Mouse (Mus musculus) erythroblast, embryonic 14.5 days (primary cell): ENCODE measurements around the gene Smtn. TPM values are rescaled to one million over a fixed set of nuclear protein-coding genes. Genes with fewer than 3 reads are reported as not detected.

Experiments
- H3K27me3 ChIP-seq: 2 replicates; pipeline ENCODE4 v1.6.1; 2012; ENCODE audit warnings: inconsistent platforms; ENCODE audit not compliant: control insufficient read depth
- H3K36me3 ChIP-seq: 2 replicates; pipeline ENCODE4 v1.6.1; 2012; ENCODE audit warnings: mild to moderate bottlenecking, inconsistent platforms; ENCODE audit not compliant: control insufficient read depth
- H3K4me1 ChIP-seq: 2 replicates; pipeline ENCODE4 v1.6.1; 2012; ENCODE audit warnings: inconsistent platforms; ENCODE audit not compliant: control insufficient read depth
- H3K4me3 ChIP-seq: replicated peaks from 2 replicates; pipeline ENCODE3; 2012; ENCODE audit warnings: moderate library complexity, mild to moderate bottlenecking, inconsistent platforms
- H3K9me3 ChIP-seq: 2 replicates; pipeline ENCODE4 v1.6.1; 2012; ENCODE audit warnings: low read length, inconsistent platforms, mixed read lengths; ENCODE audit not compliant: control insufficient read depth
- GATA1 ChIP-seq: IDR thresholded peaks from 2 replicates; pipeline ENCODE4 v1.6.1; 2012; ENCODE audit warnings: low read length, inconsistent platforms, mixed read lengths
- TAL1 ChIP-seq: IDR thresholded peaks from 3 replicates; pipeline ENCODE4 v1.6.1; 2012; ENCODE audit warnings: low read length, inconsistent platforms, mixed read lengths
- polyA plus RNA-seq: library from polyadenylated mRNA; stranded (reverse); fragments of >175 nt; gene quantifications from 2 replicates; pipeline ENCODE4 v1.2.3, GENCODE M21; 2012

Smtn gene
- polyA plus RNA-seq, 1 experiment: 0.65 TPM

- Histone ChIP-seq H3K9me3 (no peaks in the 10 kb centered on the region), H3K27me3 (no peaks in the 10 kb centered on the region), H3K4me1 (no peaks in the 10 kb centered on the region), H3K4me3 (no peak overlapping the region), H3K36me3 (peaks cover 38% of the 10 kb centered on the region; the same call in 1 of the 2 replicates)
- TF ChIP-seq TAL1 (no peak), GATA1 (no peak)
Measured at GRCm38 (mm10) chr11:3525560-3525959, 14.9 kb downstream of the Smtn start.

- H3K4me1 ChIP-seq: no peaks in the 10 kb centered on the region
- peaks cover 1% of the 10 kb centered on the region; the same call in 1 of the 2 replicates for H3K27me3 ChIP-seq
- H3K36me3 ChIP-seq: peaks cover 28% of the 10 kb centered on the region; the same call in 1 of the 2 replicates
- no peaks in the 10 kb centered on the region for H3K9me3 ChIP-seq
- no peak for TF ChIP-seq TAL1
- no peak overlapping the region for H3K4me3 ChIP-seq
Measured at GRCm38 (mm10) chr11:3523840-3524582, 16.4 kb downstream of the Smtn start.

- TF ChIP-seq TAL1: no peak
- no peak for TF ChIP-seq GATA1
- peaks cover 21% of the 10 kb centered on the region; the same call in 1 of the 2 replicates for H3K36me3 ChIP-seq
- no peaks in the 10 kb centered on the region for H3K9me3 ChIP-seq
- H3K4me1 ChIP-seq: no peaks in the 10 kb centered on the region; the same call in 1 of the 2 replicates
- H3K4me3 ChIP-seq: no peak overlapping the region
- peaks cover 15% of the 10 kb centered on the region for H3K27me3 ChIP-seq
Measured at GRCm38 (mm10) chr11:3522285-3523000, 18.0 kb downstream of the Smtn start.

GRCm38 (mm10) chr11:3521339-3522224 is 18.8 kb downstream of the Smtn start:
- H3K36me3 ChIP-seq: peaks cover 21% of the 10 kb centered on the region; the same call in 1 of the 2 replicates
- TF ChIP-seq GATA1: no peak
- TF ChIP-seq TAL1: no peak
- no peaks in the 10 kb centered on the region for H3K9me3 ChIP-seq

GRCm38 (mm10) chr11:3520919-3521318 is 19.5 kb downstream of the Smtn start:
- TF ChIP-seq GATA1: no peak
- TF ChIP-seq TAL1: no peak
- H3K4me1 ChIP-seq: peaks cover 2% of the 10 kb centered on the region; the same call in 1 of the 2 replicates
- no peak overlapping the region for H3K4me3 ChIP-seq
- H3K27me3 ChIP-seq: peaks cover 30% of the 10 kb centered on the region
- H3K36me3 ChIP-seq: peaks cover 18% of the 10 kb centered on the region; the same call in 1 of the 2 replicates
- no peaks in the 10 kb centered on the region for H3K9me3 ChIP-seq

More at GRCm38 (mm10) chr11:3521339-3522224, 18.8 kb downstream of the Smtn start:
- Histone ChIP-seq H3K27me3 (peaks cover 24% of the 10 kb centered on the region), H3K4me3 (no peak overlapping the region), H3K4me1 (peaks cover 2% of the 10 kb centered on the region; the same call in 1 of the 2 replicates)

- Histone ChIP-seq H3K4me3 (no peak overlapping the region), H3K36me3 (peaks cover 14% of the 10 kb centered on the region; the same call in 1 of the 2 replicates), H3K4me1 (peaks cover 2% of the 10 kb centered on the region), H3K9me3 (no peaks in the 10 kb centered on the region), H3K27me3 (peaks cover 41% of the 10 kb centered on the region)
- no peak for TF ChIP-seq GATA1
- no peak for TF ChIP-seq TAL1
Measured at GRCm38 (mm10) chr11:3519756-3520398, 20.5 kb downstream of the Smtn start.

GRCm38 (mm10) chr11:3519051-3519726 is 21.2 kb downstream of the Smtn start:
- H3K36me3 ChIP-seq: peaks cover 8% of the 10 kb centered on the region; the same call in 1 of the 2 replicates
- TF ChIP-seq TAL1 (no peak), GATA1 (no peak)
- no peak overlapping the region for H3K4me3 ChIP-seq
- H3K27me3 ChIP-seq: peaks cover 45% of the 10 kb centered on the region
- H3K9me3 ChIP-seq: no peaks in the 10 kb centered on the region
- peaks cover 9% of the 10 kb centered on the region for H3K4me1 ChIP-seq
